Mouse (Mus musculus) bone marrow, adult 2 months (tissue): ENCODE data around the gene 1700012B07Rik.

Experiments used
- CTCF ChIP-seq: fragments of 200-500 bp; IDR thresholded peaks from 2 replicates; pipeline ENCODE4 v1.5.1; 2011; ENCODE audit warnings: low read length, control low read depth; ENCODE audit not compliant: control insufficient read depth, insufficient read depth
- POLR2A ChIP-seq: fragments of 200-500 bp; IDR thresholded peaks from 2 replicates; pipeline ENCODE4 v1.6.1; 2011; ENCODE audit warnings: low read depth, mild to moderate bottlenecking, control low read depth, low read length, borderline replicate concordance; ENCODE audit not compliant: control insufficient read depth

- no peak for TF ChIP-seq POLR2A
- no peak for TF ChIP-seq CTCF
Observed at GRCm38 (mm10) chr11:109771381-109771780, 56.5 kb downstream of the 1700012B07Rik start.
